Mouse (Mus musculus) right cerebral cortex, adult 18-20 months (tissue): ENCODE data around the gene Vmn1r131.
"Not testable (repeated sequence)": the region's sequence is repeated elsewhere in the genome, so short reads cannot be mapped to it uniquely, and the experiment has no call there.

Experiments
- DNase-seq: peaks from one replicate; pipeline ENCODE4 v3.0.0; 2022; ENCODE audit warnings: mixed read lengths

The Vmn1r131 gene

GRCm38 (mm10) chr7:21545990-21546389, at the start of gene Vmn1r131:
Gene Vmn1r131 (minus strand): TSS chr7:21546090.
- DNase-seq: not testable (repeated sequence)

DNA sequence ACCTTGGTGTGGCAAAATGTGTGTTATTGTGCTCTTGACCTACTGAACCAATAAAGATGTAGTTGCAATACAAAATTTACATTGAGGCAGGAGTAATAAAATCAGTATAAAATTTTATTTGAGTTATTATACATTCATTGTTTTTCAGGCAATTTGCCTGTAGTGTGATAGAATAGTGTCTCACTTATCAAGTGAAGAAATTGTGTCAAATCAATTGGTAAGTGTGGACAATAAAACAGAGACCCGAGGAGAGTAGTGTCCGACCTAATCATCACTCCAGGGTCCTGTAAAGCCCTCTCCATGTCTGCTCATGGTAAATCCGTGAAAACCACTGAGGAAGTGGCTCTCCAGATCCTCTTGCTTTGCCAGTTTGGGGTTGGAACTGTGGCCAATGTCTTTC, 34.4 kb downstream of the Vmn1r131 start, which contains the start of gene Vmn1r130:
Gene Vmn1r130, plus strand, starts transcription at position 301 of the 400 bp plus-strand sequence.
- DNase-seq: not testable (repeated sequence)
